Mouse (Mus musculus) MEL (cell line): ENCODE measurements around the gene Pemt. TPM values are rescaled to one million over a fixed set of nuclear protein-coding genes. Genes with fewer than 3 reads are reported as not detected.

Experiments used
- DNase-seq: peaks from one replicate; pipeline ENCODE4 v3.0.0; 2011; ENCODE audit warnings: low read depth, low spot score
- H3K27ac ChIP-seq: 2 replicates; pipeline ENCODE4 v1.5.1; 2012; ENCODE audit warnings: low read depth, mild to moderate bottlenecking, control low read depth, low read length, moderate library complexity; ENCODE audit not compliant: control insufficient read depth
- H3K27me3 ChIP-seq, 2 experiments: fragments of 150-350 bp in 1 of 2; sonication (generic) in 1 of 2; 2 replicates each; pipeline ENCODE4 v1.6.1; 2012; ENCODE audit warnings: low read length in 2 of 2, mild to moderate bottlenecking in 2 of 2, improper control_type of control experiment in 1 of 2, moderate library complexity in 1 of 2; ENCODE audit not compliant: insufficient read depth in 2 of 2, control insufficient read depth in 1 of 2
- H3K36me3 ChIP-seq, 2 experiments: 2 replicates each; pipeline ENCODE4 v1.6.1; 2012 to 2014; ENCODE audit warnings: low read length in 2 of 2, improper control_type of control experiment in 1 of 2, inconsistent platforms in 1 of 2, mild to moderate bottlenecking in 1 of 2; ENCODE audit not compliant: insufficient read depth in 2 of 2, control insufficient read depth in 1 of 2
- H3K4me1 ChIP-seq, 2 experiments: fragments of 150-350 bp in 1 of 2; sonication (generic) in 1 of 2; 2 replicates each; pipeline ENCODE4 v1.6.1; 2012; ENCODE audit warnings: low read length in 2 of 2, improper control_type of control experiment in 1 of 2, mild to moderate bottlenecking in 1 of 2; ENCODE audit not compliant: insufficient read depth in 2 of 2, control insufficient read depth in 1 of 2
- H3K4me3 ChIP-seq, 2 experiments: fragments of 150-350 bp in 1 of 2; sonication (generic) in 1 of 2; 2 replicates each; pipeline ENCODE4 v1.5.1; 2012; ENCODE audit warnings: low read depth in 2 of 2, low read length in 2 of 2, mild to moderate bottlenecking in 2 of 2, moderate library complexity in 2 of 2, control low read depth in 1 of 2, improper control_type of control experiment in 1 of 2; ENCODE audit not compliant: control insufficient read depth in 1 of 2, insufficient read depth in 1 of 2
- H3K79me2 ChIP-seq: 2 replicates; pipeline ENCODE4 v1.6.1; 2012; ENCODE audit warnings: mild to moderate bottlenecking, low read length, moderate library complexity; ENCODE audit not compliant: control insufficient read depth, poor library complexity, insufficient read depth
- H3K9ac ChIP-seq: 2 replicates; pipeline ENCODE4 v1.6.1; 2012; ENCODE audit warnings: low read depth, mild to moderate bottlenecking, control low read depth, low read length, moderate library complexity; ENCODE audit not compliant: control insufficient read depth, poor library complexity, severe bottlenecking
- H3K9me3 ChIP-seq: fragments of 150-350 bp; sonication (generic); replicated peaks from 2 replicates; pipeline ENCODE4 v1.6.1; 2012; ENCODE audit warnings: mild to moderate bottlenecking, low read length, improper control_type of control experiment, moderate library complexity; ENCODE audit not compliant: insufficient read depth
- BHLHE40 ChIP-seq: IDR thresholded peaks from 2 replicates; pipeline ENCODE4 v1.6.1; 2012; ENCODE audit warnings: low read depth, mild to moderate bottlenecking, inconsistent platforms, low read length, improper control_type of control experiment, borderline replicate concordance
- CHD2 ChIP-seq: IDR thresholded peaks from 2 replicates; pipeline ENCODE4 v1.6.1; 2011; ENCODE audit warnings: low read length, improper control_type of control experiment
- ETS1 ChIP-seq: IDR thresholded peaks from 2 replicates; pipeline ENCODE4 v1.6.1; 2012; ENCODE audit warnings: low read depth, mild to moderate bottlenecking, inconsistent platforms, low read length, improper control_type of control experiment, moderate library complexity
- JUND ChIP-seq: IDR thresholded peaks from 2 replicates; pipeline ENCODE4 v1.6.1; 2011; ENCODE audit warnings: low read depth, mild to moderate bottlenecking, improper control_type of control experiment, low read length
- MAFK ChIP-seq: IDR thresholded peaks from 2 replicates; pipeline ENCODE4 v1.6.1; 2011; ENCODE audit warnings: low read depth, mild to moderate bottlenecking, low read length, improper control_type of control experiment, borderline replicate concordance
- MAZ ChIP-seq: IDR thresholded peaks from 2 replicates; pipeline ENCODE4 v1.6.1; 2012; ENCODE audit warnings: low read depth, mild to moderate bottlenecking, inconsistent platforms, low read length, improper control_type of control experiment
- MEF2A ChIP-seq: IDR thresholded peaks from 2 replicates; pipeline ENCODE4 v1.6.1; 2014; ENCODE audit warnings: low read depth, mild to moderate bottlenecking, inconsistent platforms, low read length, improper control_type of control experiment; ENCODE audit not compliant: poor library complexity, insufficient replicate concordance, severe bottlenecking; ENCODE audit errors: extremely low read depth
- MXI1 ChIP-seq: IDR thresholded peaks from 2 replicates; pipeline ENCODE4 v1.6.1; 2011; ENCODE audit warnings: mild to moderate bottlenecking, low read depth, low read length, improper control_type of control experiment
- MYC ChIP-seq: IDR thresholded peaks from 2 replicates; pipeline ENCODE4 v1.6.1; 2011; ENCODE audit warnings: low read depth, mild to moderate bottlenecking, low read length, improper control_type of control experiment, moderate library complexity
- NRF1 ChIP-seq: IDR thresholded peaks from 2 replicates; pipeline ENCODE4 v1.6.1; 2014; ENCODE audit warnings: low read depth, mild to moderate bottlenecking, inconsistent platforms, low read length, improper control_type of control experiment, moderate library complexity; ENCODE audit not compliant: poor library complexity, insufficient read depth, severe bottlenecking
- POLR2AphosphoS2 ChIP-seq: IDR thresholded peaks from 2 replicates; pipeline ENCODE4 v1.6.1; 2011; ENCODE audit warnings: low read length, improper control_type of control experiment
- POLR2AphosphoS5 ChIP-seq: IDR thresholded peaks from 2 replicates; pipeline ENCODE4 v1.6.1; 2012; ENCODE audit warnings: low read depth, borderline replicate concordance, mild to moderate bottlenecking, inconsistent platforms, low read length, moderate library complexity, mixed read lengths
- RAD21 ChIP-seq: IDR thresholded peaks from 2 replicates; pipeline ENCODE4 v1.6.1; 2011; ENCODE audit warnings: mild to moderate bottlenecking, low read depth, low read length, improper control_type of control experiment
- RCOR1 ChIP-seq: IDR thresholded peaks from 2 replicates; pipeline ENCODE4 v1.6.1; 2012; ENCODE audit warnings: low read depth, mild to moderate bottlenecking, inconsistent platforms, low read length, improper control_type of control experiment
- SIN3A ChIP-seq: IDR thresholded peaks from 2 replicates; pipeline ENCODE4 v1.6.1; 2012; ENCODE audit warnings: low read length, improper control_type of control experiment, inconsistent platforms
- SMC3 ChIP-seq: IDR thresholded peaks from 2 replicates; pipeline ENCODE4 v1.6.1; 2011; ENCODE audit warnings: low read depth, low read length, improper control_type of control experiment
- UBTF ChIP-seq: IDR thresholded peaks from 2 replicates; pipeline ENCODE4 v1.6.1; 2012; ENCODE audit warnings: low read depth, mild to moderate bottlenecking, inconsistent platforms, low read length, improper control_type of control experiment, moderate library complexity, borderline replicate concordance; ENCODE audit not compliant: insufficient read depth
- USF1 ChIP-seq: IDR thresholded peaks from 2 replicates; pipeline ENCODE4 v1.6.1; 2014; ENCODE audit warnings: low read depth, mild to moderate bottlenecking, inconsistent platforms, low read length, improper control_type of control experiment, moderate library complexity
- polyA plus RNA-seq, 2 experiments: library from polyadenylated mRNA; stranded (reverse) in 1 of 2; unstranded in 1 of 2; fragments of >175 nt in 1 of 2; fragments of >200 nt in 1 of 2; gene quantifications; 2 replicates each; pipeline versions ENCODE4 v1.2.1 to v1.2.4; 2012; ENCODE audit warnings: low replicate concordance in 2 of 2, low read depth in 1 of 2; ENCODE audit not compliant: insufficient read length in 2 of 2, insufficient read depth in 1 of 2, missing spikeins in 1 of 2
- total RNA-seq: library from RNA; depleted of rRNA; stranded (reverse); fragments of 300-350 nt; gene quantifications from 2 replicates; pipeline ENCODE4 v1.2.3, GENCODE M21; 2012

Pemt gene
- total and polyA plus RNA-seq, 3 experiments = 26.1 to 27.9 TPM; not detected in 1

GRCm38 (mm10) chr11:60046058-60046735, at the start of gene Pemt (continued):
- peak; percentile 94 for TF ChIP-seq SIN3A
- no peak for TF ChIP-seq BHLHE40
- no peak for TF ChIP-seq SMC3
- TF ChIP-seq ETS1 = peak; percentile 62; the same call in 1 of the 2 replicates
- TF ChIP-seq, all 39 proteins: peak for 22

DNA sequence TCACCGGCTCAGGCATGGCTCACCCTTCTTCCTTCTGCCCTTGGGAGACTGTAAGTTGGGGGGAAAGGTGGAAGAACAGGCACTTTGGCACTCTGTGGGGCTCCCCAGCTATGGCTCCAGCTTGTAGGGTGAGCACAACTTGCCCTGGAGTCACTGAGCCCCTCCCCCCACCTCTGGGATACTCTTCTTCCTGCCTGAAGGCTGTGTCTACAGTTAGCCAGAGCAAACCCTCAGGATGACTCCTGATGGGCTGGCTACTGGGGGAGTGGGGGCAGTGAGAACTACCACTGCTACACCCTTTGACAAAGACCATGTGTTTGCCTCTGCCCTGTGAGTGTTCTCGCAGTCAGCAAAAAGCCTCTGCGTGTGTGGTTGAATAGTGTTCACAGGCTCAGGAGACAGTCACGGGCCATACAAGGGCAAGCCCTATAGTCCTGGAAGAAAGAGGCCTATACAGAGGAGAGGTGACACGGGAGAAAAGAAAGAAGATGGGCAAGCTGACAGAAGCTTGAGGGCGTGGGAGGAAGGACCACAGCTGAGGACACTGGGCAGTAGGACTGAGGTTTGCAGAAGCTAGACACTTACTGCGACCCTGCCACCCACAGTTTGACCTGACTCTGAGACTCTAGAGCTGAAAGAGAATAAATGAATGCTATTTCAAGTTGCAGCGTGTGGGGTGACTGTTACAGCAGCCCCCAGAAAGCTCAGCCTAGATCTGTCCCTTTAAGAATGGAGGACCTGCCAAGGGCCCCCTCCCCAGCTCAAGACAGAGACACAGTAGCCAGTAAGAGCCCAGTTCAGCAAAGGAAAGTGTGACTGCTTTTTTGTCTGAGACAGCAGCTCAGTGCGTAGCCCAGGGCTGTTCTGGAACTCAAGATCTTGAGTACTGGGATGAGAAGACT, 48.9 kb upstream of the Pemt start:
- Histone ChIP-seq H3K9me3 (no peaks in the 10 kb centered on the region), H3K27me3 (no peaks in the 10 kb centered on the region), H3K9ac (no peak overlapping the region), H3K36me3 (peaks cover 0 to 16% of the 10 kb centered on the region in 2 experiments; a peak in 2 of 4 replicates), H3K79me2 (no peaks in the 10 kb centered on the region), H3K27ac (no peak overlapping the region), H3K4me1 (peaks cover 10 to 36% of the 10 kb centered on the region in 2 experiments), H3K4me3 (no peak overlapping the region)
- no peak for DNase-seq
- TF ChIP-seq RAD21 (no peak), USF1 (no peak), RCOR1 (no peak), MYC (no peak), UBTF (no peak), BHLHE40 (no peak), MAZ (no peak), NRF1 (no peak), POLR2AphosphoS2 (no peak), CHD2 (no peak), JUND (no peak), MXI1 (no peak), POLR2AphosphoS5 (no peak), MAFK (no peak), MEF2A (no peak)
- TF ChIP-seq, all 39 proteins: peak for 0
